Mouse (Mus musculus): ENCODE data around the gene Syt1.

- TF ChIP-seq POLR2A (IDR thresholded peaks at IDR 0.05; ENCODE audit: control insufficient read depth, low read depth, low read length) (no peak), CTCF (IDR thresholded peaks at IDR 0.05; ENCODE audit: control insufficient read depth, insufficient read depth, insufficient replicate concordance, low read depth, low read length) (no peak)
Observed at GRCm38 (mm10) chr10:108655074-108655473, 355.7 kb downstream of the Syt1 start.

All from testis, adult 2 months (tissue).